In genomic region chr19:43723501-43723900, GRCm38 (mm10) we compare ENCODE assay signal across 28 mouse cellular contexts. TPM values are rescaled to one million over a fixed set of nuclear protein-coding genes. Genes with fewer than 3 reads are reported as not detected.
A peak's percentile ranks its signal among the peaks of the same experiment; 100 is the strongest.
DNase-seq lines count a peak whose midpoint lies in the region; ATAC-seq and TF ChIP-seq lines count a peak whose summit lies in the region.
"Had no signal": no experiment of that assay in that cellular context is flagged by ENCODE, and none has a peak within 500 bp of the region (broad histone marks: within the 10 kb centered on the region; RNA-seq: fewer than 3 reads in every experiment).

No protein-coding gene starts in this region.

- no peak for DNase-seq in liver, postnatal 0 days
- DNase-seq in liver (no peak), 416B (ENCODE audit: low read depth) (peak; percentile 53)
- peak; percentile 73 for DNase-seq in adrenal gland, adult 2 months
- DNase-seq in adrenal gland, postnatal 36 days = peak; percentile 56 to 72
- DNase-seq: cerebellum, adult 2 months; forebrain, postnatal 0 days; gastrocnemius, postnatal 10 days; kidney, postnatal 25 days; lung, postnatal 36 days had no signal

- ATAC-seq in liver, postnatal 0 days = peak; percentile 33; the same call in 1 of the 2 replicates
- ATAC-seq in inflammation-experienced regulatory T-cells, adult 6 months = no peak
- ATAC-seq in kidney, embryonic 16.5 days (ENCODE audit: low FRiP score, low TSS enrichment) = no peak
- ATAC-seq: forebrain, postnatal 0 days; intestine, postnatal 0 days; midbrain, embryonic 13.5 days; Patski had no signal

- peaks cover 2% of the 10 kb centered on the region; the same call in 1 of the 2 replicates for H3K4me1 ChIP-seq in liver, postnatal 0 days (ENCODE audit: insufficient read depth)
- H3K4me1 ChIP-seq in kidney, embryonic 16.5 days (ENCODE audit: insufficient read depth, low read length) = no peaks in the 10 kb centered on the region
- H3K4me1 ChIP-seq: forebrain, embryonic 12.5 days; heart, embryonic 15.5 days; hindbrain, embryonic 13.5 days; limb, embryonic 12.5 days; midbrain, embryonic 13.5 days; neural tube, embryonic 13.5 days had no signal

- no peak for TF ChIP-seq CTCF in liver, postnatal 0 days (IDR thresholded peaks at IDR 0.05; ENCODE audit: low read depth)

- no peaks in the 10 kb centered on the region for H3K9me3 ChIP-seq in liver, postnatal 0 days (ENCODE audit: low read length)
- H3K9me3 ChIP-seq in kidney, embryonic 16.5 days (ENCODE audit: low read length) = no peaks in the 10 kb centered on the region
- H3K9me3 ChIP-seq: forebrain, embryonic 12.5 days; heart, embryonic 15.5 days; hindbrain, embryonic 13.5 days; limb, embryonic 12.5 days; megakaryocyte, embryonic 14.5 days; midbrain, embryonic 13.5 days; neural tube, embryonic 13.5 days had no signal

- H3K27ac ChIP-seq in liver, postnatal 0 days (ENCODE audit: low read depth) = no peak overlapping the region
- H3K27ac ChIP-seq in kidney, embryonic 16.5 days (ENCODE audit: low read length) = no peak overlapping the region
- H3K27ac ChIP-seq: forebrain, embryonic 12.5 days; heart, embryonic 15.5 days; hindbrain, embryonic 13.5 days; left cerebral cortex, adult 2 months; limb, embryonic 12.5 days; midbrain, embryonic 13.5 days; neural tube, embryonic 13.5 days had no signal

- H3K27me3 ChIP-seq in liver, postnatal 0 days (ENCODE audit: insufficient read depth, low read length) = no peaks in the 10 kb centered on the region
- H3K27me3 ChIP-seq in kidney, embryonic 16.5 days (ENCODE audit: insufficient read depth, low read length) = no peaks in the 10 kb centered on the region
- H3K27me3 ChIP-seq: forebrain, embryonic 12.5 days; hindbrain, embryonic 13.5 days; limb, embryonic 12.5 days; megakaryocyte, embryonic 14.5 days; midbrain, embryonic 13.5 days; neural tube, embryonic 13.5 days; Patski had no signal

- H3K4me2 ChIP-seq in liver, postnatal 0 days (ENCODE audit: low read depth, low read length) = no peak overlapping the region
- H3K4me2 ChIP-seq in kidney, embryonic 16.5 days (replicated peaks; ENCODE audit: low read depth, low read length) = no peak overlapping the region
- H3K4me2 ChIP-seq: forebrain, embryonic 12.5 days; heart, embryonic 15.5 days; hindbrain, embryonic 13.5 days; limb, embryonic 12.5 days; liver, embryonic 11.5 days; midbrain, embryonic 13.5 days; neural tube, embryonic 13.5 days had no signal

- H3K9ac ChIP-seq in liver, postnatal 0 days (replicated peaks) = no peak overlapping the region
- H3K9ac ChIP-seq in kidney, embryonic 16.5 days (replicated peaks; ENCODE audit: low read length) = no peak overlapping the region
- H3K9ac ChIP-seq: forebrain, embryonic 12.5 days; forebrain, postnatal 0 days; heart, embryonic 15.5 days; hindbrain, embryonic 13.5 days; limb, embryonic 12.5 days; midbrain, embryonic 13.5 days; neural tube, embryonic 13.5 days had no signal

- H3K4me3 ChIP-seq in liver, postnatal 0 days (ENCODE audit: low read depth, low read length) = no peak overlapping the region
- H3K4me3 ChIP-seq in kidney, embryonic 16.5 days (ENCODE audit: low read length) = no peak overlapping the region
- H3K4me3 ChIP-seq: erythroblast, embryonic 14.5 days; forebrain, embryonic 12.5 days; heart, embryonic 15.5 days; hindbrain, embryonic 13.5 days; left cerebral cortex, adult 2 months; limb, embryonic 12.5 days; megakaryocyte, embryonic 14.5 days; midbrain, embryonic 13.5 days; neural tube, embryonic 13.5 days had no signal

- WGBS in liver, postnatal 0 days (ENCODE audit: insufficient replicate concordance) = 71% methylated on average over 10 of the region's 10 CpGs
- WGBS in kidney, embryonic 16.5 days = 90% methylated on average over 10 of the region's 10 CpGs

- TF ChIP-seq EP300 in liver, postnatal 0 days (IDR thresholded peaks at IDR 0.05; ENCODE audit: low read depth) = no peak

- H3K36me3 ChIP-seq in liver, postnatal 0 days (replicated peaks; ENCODE audit: insufficient read depth, low read length) = peaks cover 27% of the 10 kb centered on the region
- peaks cover 47% of the 10 kb centered on the region for H3K36me3 ChIP-seq in kidney, embryonic 16.5 days (ENCODE audit: insufficient read depth, low read length)

RNA-seq across cellular contexts. Expression of gene Cutc, which starts 29.3 kb away (rescaled TPM):
- polyA plus RNA-seq in liver, postnatal 0 days (2015; fragmentation: Nextera tagmentation; extraction: Ambion mirVana) = 17.1 and 17.6 TPM in 2 replicates
- total RNA-seq in adrenal gland, adult 2 months (2021) = 10 to 100 TPM in 1 of 2 experiments, 1 to 10 TPM in 1; 8.3 to 12.3 TPM
- polyA plus RNA-seq in adrenal gland, adult 2 months (2012; rRNA removed) = 1.6 and 2.6 TPM in 2 replicates
- total RNA-seq in adrenal gland, postnatal 36 days (2021) = 10 to 100 TPM in 1 of 2 experiments, 1 to 10 TPM in 1; 7.5 to 14.7 TPM
- 10 to 100 TPM; 12.8 to 17.2 (median 13.6) TPM for polyA plus RNA-seq in inflammation-experienced regulatory T-cells, adult 6 months (2017; shearing (Covaris generic))
- 15.3 and 18.5 TPM in 2 replicates for polyA plus RNA-seq in kidney, embryonic 16.5 days (2015; fragmentation: Nextera tagmentation; extraction: Ambion mirVana)

RNA-seq across cellular contexts. Expression of gene Cox15, which starts 29.3 kb away (rescaled TPM):
- 3.4 and 3.5 TPM in 2 replicates for polyA plus RNA-seq in liver, postnatal 0 days (2015; fragmentation: Nextera tagmentation; extraction: Ambion mirVana)
- 10 to 100 TPM; 36.4 to 59.4 TPM for total RNA-seq in adrenal gland, adult 2 months (2021)
- 21.3 and 25.3 TPM in 2 replicates for polyA plus RNA-seq in adrenal gland, adult 2 months (2012; rRNA removed)
- total RNA-seq in adrenal gland, postnatal 36 days (2021) = 10 to 100 TPM; 35.3 to 43.6 TPM
- polyA plus RNA-seq in inflammation-experienced regulatory T-cells, adult 6 months (2017; shearing (Covaris generic)) = 10 to 100 TPM in 1 of 3 experiments, 1 to 10 TPM in 2; 8.1 to 11.0 (median 9.3) TPM
- 12.0 and 15.6 TPM in 2 replicates for polyA plus RNA-seq in kidney, embryonic 16.5 days (2015; fragmentation: Nextera tagmentation; extraction: Ambion mirVana)

RNA-seq across cellular contexts. Expression of gene Entpd7, which starts 34.0 kb away (rescaled TPM):
- 1.9 TPM in 2 replicates for polyA plus RNA-seq in liver, postnatal 0 days (2015; fragmentation: Nextera tagmentation; extraction: Ambion mirVana)
- total RNA-seq in adrenal gland, adult 2 months (2021) = 10 to 100 TPM; 16.3 to 20.0 TPM
- 3.6 and 4.0 TPM in 2 replicates for polyA plus RNA-seq in adrenal gland, adult 2 months (2012; rRNA removed)
- 10 to 100 TPM; 21.2 to 27.1 TPM for total RNA-seq in adrenal gland, postnatal 36 days (2021)
- 10 to 100 TPM in 1 of 3 experiments, 1 to 10 TPM in 2; 6.7 to 10.7 (median 7.2) TPM for polyA plus RNA-seq in inflammation-experienced regulatory T-cells, adult 6 months (2017; shearing (Covaris generic))
- polyA plus RNA-seq in kidney, embryonic 16.5 days (2015; fragmentation: Nextera tagmentation; extraction: Ambion mirVana) = 12.9 and 15.0 TPM in 2 replicates

RNA-seq across cellular contexts. Expression of gene Slc25a28, which starts 48.8 kb away (rescaled TPM):
- 4.8 and 6.3 TPM in 2 replicates for polyA plus RNA-seq in liver, postnatal 0 days (2015; fragmentation: Nextera tagmentation; extraction: Ambion mirVana)
- total RNA-seq in adrenal gland, adult 2 months (2021) = 10 to 100 TPM; 62.3 to 73.1 TPM
- 93.6 and 111 TPM in 2 replicates for polyA plus RNA-seq in adrenal gland, adult 2 months (2012; rRNA removed)
- total RNA-seq in adrenal gland, postnatal 36 days (2021) = 10 to 100 TPM; 54.2 to 91.4 TPM
- polyA plus RNA-seq in inflammation-experienced regulatory T-cells, adult 6 months (2017; shearing (Covaris generic)) = 10 to 100 TPM in 2 of 3 experiments, 1 to 10 TPM in 1; 4.6 to 14.1 (median 12.4) TPM
- 15.5 and 15.7 TPM in 2 replicates for polyA plus RNA-seq in kidney, embryonic 16.5 days (2015; fragmentation: Nextera tagmentation; extraction: Ambion mirVana)

RNA-seq across cellular contexts. Expression of gene Abcc2, which starts 58.5 kb away (rescaled TPM):
- polyA plus RNA-seq in liver, postnatal 0 days (2015; fragmentation: Nextera tagmentation; extraction: Ambion mirVana) = 37.7 and 38.3 TPM in 2 replicates
- 1 to 10 TPM in 1 of 2 experiments, under 1 TPM in 1; 0.17 to 1.0 TPM for total RNA-seq in adrenal gland, adult 2 months (2021)
- polyA plus RNA-seq in adrenal gland, adult 2 months (2012; rRNA removed) = 0.04 and 0.28 TPM in 2 replicates
- total RNA-seq in adrenal gland, postnatal 36 days (2021) = under 1 TPM; 0.10 to 0.30 TPM
- not detected for polyA plus RNA-seq in inflammation-experienced regulatory T-cells, adult 6 months (2017; shearing (Covaris generic))
- 4.9 and 5.7 TPM in 2 replicates for polyA plus RNA-seq in kidney, embryonic 16.5 days (2015; fragmentation: Nextera tagmentation; extraction: Ambion mirVana)
- total RNA-seq: forebrain, postnatal 0 days; heart, postnatal 25 days; MEL had no signal
- polyA plus RNA-seq: C2C12; forebrain, embryonic 12.5 days; limb, embryonic 12.5 days; lung, embryonic 16.5 days; Patski had no signal

Comparison
In these comparisons a context has a peak if more than half of its experiments do, and no peak if none do; other contexts are left out.
1. DNase-seq: peak in 416B (single experiment), adrenal gland, adult 2 months (single experiment) and adrenal gland, postnatal 36 days (2 of 2); none in liver, postnatal 0 days (single experiment) and liver (single experiment).